Mouse (Mus musculus): Measurements from ENCODE around the gene Cysltr2.

GRCm38 (mm10) chr14:72980761-72981160 is 68.2 kb downstream of the Cysltr2 start:
- TF ChIP-seq CTCF (conservative IDR thresholded peaks at IDR 0.05; ENCODE audit: low read length) = no peak
- no peak for TF ChIP-seq POU5F1 (IDR thresholded peaks at IDR 0.05; ENCODE audit: borderline replicate concordance, low read length)
- TF ChIP-seq NANOG (IDR thresholded peaks at IDR 0.05; ENCODE audit: borderline replicate concordance, low read length) = no peak

All from E14TG2a.4 (cell line).